Mouse (Mus musculus) hindbrain, embryonic 12.5 days (tissue): ENCODE results near the gene Pla2r1. TPM values are rescaled to one million over a fixed set of nuclear protein-coding genes. Genes with fewer than 3 reads are reported as not detected.

Source experiments
- polyA plus RNA-seq: library from polyadenylated mRNA; unstranded; fragments of >200 nt; fragmentation: Nextera tagmentation; extraction: Ambion mirVana; gene quantifications from 2 replicates; pipeline ENCODE4 v1.2.1, GENCODE M21; 2016

Pla2r1 gene
- polyA plus RNA-seq, 1 experiment from 2014 or later, result 0.90 TPM

Other genes with a start within 250 kb of the Pla2r1 start
- gene Ly75, start 170.0 kb downstream of the Pla2r1 start, polyA plus RNA-seq, result 1.7 and 2.1 TPM in 2 replicates
- 0.74 and 0.94 TPM in 2 replicates for gene Itgb6, start 169.3 kb upstream of the Pla2r1 start, polyA plus RNA-seq